Mouse (Mus musculus): Measurements from ENCODE around the gene Prr7. TPM values are rescaled to one million over a fixed set of nuclear protein-coding genes. Genes with fewer than 3 reads are reported as not detected.

The Prr7 gene
- polyA plus RNA-seq, 1 experiment from 2014 or later: 0.55 TPM

DNA sequence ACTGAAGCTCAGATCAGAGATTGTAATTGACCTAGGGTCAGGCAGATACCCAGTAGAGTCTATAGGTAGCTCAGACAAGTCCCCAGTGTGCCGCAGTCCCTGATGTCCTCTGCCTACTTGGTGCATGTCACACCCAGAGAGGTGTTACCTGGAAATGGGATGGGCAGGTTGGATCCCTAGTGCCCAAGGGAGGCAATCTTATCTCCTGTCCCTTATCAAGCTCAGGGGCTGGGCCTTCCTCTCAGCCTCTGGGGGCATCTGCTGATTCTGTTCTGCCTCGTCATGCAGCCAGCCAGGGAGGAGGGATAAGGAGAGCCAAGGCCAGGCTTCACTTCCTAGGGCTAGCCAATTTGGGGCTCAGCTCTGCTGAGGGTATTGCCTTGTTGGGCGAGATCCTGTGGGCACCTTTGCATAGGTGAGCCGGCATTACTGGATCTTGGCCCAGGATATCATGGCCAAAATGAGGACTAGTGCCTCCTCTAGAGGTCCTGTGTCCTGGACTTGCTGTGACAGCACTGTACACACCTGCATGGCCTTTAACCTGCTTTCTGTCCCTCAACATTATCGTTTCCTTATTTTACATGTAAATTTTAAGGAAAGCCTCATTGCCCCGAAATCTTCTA is 17.5 kb upstream of the Prr7 start:
- DNase-seq (ENCODE audit: low spot score) (no peak), ATAC-seq (replicated peaks; ENCODE audit: low FRiP score, low TSS enrichment, low read depth) (no peak)
- H3K27me3 ChIP-seq (replicated peaks; ENCODE audit: control insufficient read depth, insufficient read depth, low read length): no peaks in the 10 kb centered on the region
- H3K36me3 ChIP-seq (ENCODE audit: control insufficient read depth, insufficient read depth, low read length): peaks cover 30% of the 10 kb centered on the region
- H3K9me3 ChIP-seq (ENCODE audit: control insufficient read depth, low read length): no peaks in the 10 kb centered on the region
- peaks cover 26% of the 10 kb centered on the region for H3K4me1 ChIP-seq (replicated peaks; ENCODE audit: control insufficient read depth, insufficient read depth, low read length)
- H3K27ac ChIP-seq (ENCODE audit: low read depth): no peak overlapping the region
- 70% methylated on average over 6 of the region's 6 CpGs for WGBS
- H3K4me2 ChIP-seq (ENCODE audit: low read length): peak overlapping the region; percentile 94
- H3K9ac ChIP-seq (ENCODE audit: low read length): peak overlapping the region; percentile 96; the same call in 1 of the 2 replicates
- peak overlapping the region; percentile 87 for H3K4me3 ChIP-seq (ENCODE audit: low read depth, low read length)

DNA sequence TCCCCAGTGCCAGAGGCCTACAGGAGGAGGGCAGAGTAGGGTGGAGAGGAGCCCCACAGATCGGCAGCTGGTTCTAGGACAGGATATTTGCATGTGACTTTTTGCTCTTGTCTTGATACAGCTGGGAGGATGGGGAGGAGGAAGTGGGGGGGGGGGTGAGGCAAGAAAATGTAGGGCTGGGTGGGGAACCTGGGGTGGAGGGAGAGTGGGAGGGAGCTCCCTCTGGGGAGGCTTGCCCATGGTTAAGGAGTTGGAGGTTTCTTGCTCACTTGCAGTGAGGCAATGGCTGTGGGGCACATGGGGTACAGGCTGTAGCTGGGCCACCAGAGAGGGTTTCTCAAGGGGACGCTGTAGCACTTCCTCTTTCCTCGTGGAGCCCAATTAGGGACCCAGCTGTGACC is 16.5 kb upstream of the Prr7 start:
- Histone ChIP-seq H3K9me3 (ENCODE audit: control insufficient read depth, low read length) (no peaks in the 10 kb centered on the region), H3K4me2 (ENCODE audit: low read length) (no peak overlapping the region), H3K4me3 (ENCODE audit: low read depth, low read length) (no peak overlapping the region), H3K36me3 (ENCODE audit: control insufficient read depth, insufficient read depth, low read length) (peaks cover 40% of the 10 kb centered on the region), H3K9ac (ENCODE audit: low read length) (no peak overlapping the region), H3K27me3 (replicated peaks; ENCODE audit: control insufficient read depth, insufficient read depth, low read length) (no peaks in the 10 kb centered on the region), H3K4me1 (replicated peaks; ENCODE audit: control insufficient read depth, insufficient read depth, low read length) (peaks cover 26% of the 10 kb centered on the region), H3K27ac (ENCODE audit: low read depth) (no peak overlapping the region)
- WGBS: 64% methylated on average over 3 of the region's 3 CpGs
- ATAC-seq (replicated peaks; ENCODE audit: low FRiP score, low TSS enrichment, low read depth) (no peak), DNase-seq (ENCODE audit: low spot score) (no peak)

DNA sequence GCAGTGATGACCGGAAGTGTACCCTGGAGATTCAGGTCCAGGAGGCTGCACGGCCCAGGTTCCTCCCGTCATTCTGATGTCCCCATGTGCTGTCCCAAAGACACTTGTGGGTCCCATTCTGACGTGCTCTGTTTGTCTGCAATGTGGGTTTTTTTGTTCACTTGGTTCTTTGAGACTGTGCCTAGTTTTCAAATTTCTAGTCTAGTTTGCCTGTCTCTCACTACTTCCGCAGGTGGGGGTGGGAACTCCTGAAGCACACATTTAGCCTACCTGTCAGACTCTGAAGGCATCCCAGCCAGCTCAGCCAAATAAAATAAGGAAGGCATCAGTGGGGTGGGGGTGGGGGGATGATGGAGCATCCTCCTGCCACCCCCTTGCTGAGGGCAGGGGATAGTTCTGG is 15.9 kb upstream of the Prr7 start:
- 91% methylated on average over 5 of the region's 5 CpGs for WGBS
- Histone ChIP-seq H3K36me3 (ENCODE audit: control insufficient read depth, insufficient read depth, low read length) (peaks cover 45% of the 10 kb centered on the region), H3K27ac (ENCODE audit: low read depth) (no peak overlapping the region), H3K27me3 (replicated peaks; ENCODE audit: control insufficient read depth, insufficient read depth, low read length) (no peaks in the 10 kb centered on the region), H3K4me2 (ENCODE audit: low read length) (no peak overlapping the region), H3K4me1 (replicated peaks; ENCODE audit: control insufficient read depth, insufficient read depth, low read length) (peaks cover 26% of the 10 kb centered on the region), H3K9me3 (ENCODE audit: control insufficient read depth, low read length) (no peaks in the 10 kb centered on the region), H3K4me3 (ENCODE audit: low read depth, low read length) (no peak overlapping the region), H3K9ac (ENCODE audit: low read length) (no peak overlapping the region)
- no peak for ATAC-seq (replicated peaks; ENCODE audit: low FRiP score, low TSS enrichment, low read depth)
- no peak for DNase-seq (ENCODE audit: low spot score)

DNA sequence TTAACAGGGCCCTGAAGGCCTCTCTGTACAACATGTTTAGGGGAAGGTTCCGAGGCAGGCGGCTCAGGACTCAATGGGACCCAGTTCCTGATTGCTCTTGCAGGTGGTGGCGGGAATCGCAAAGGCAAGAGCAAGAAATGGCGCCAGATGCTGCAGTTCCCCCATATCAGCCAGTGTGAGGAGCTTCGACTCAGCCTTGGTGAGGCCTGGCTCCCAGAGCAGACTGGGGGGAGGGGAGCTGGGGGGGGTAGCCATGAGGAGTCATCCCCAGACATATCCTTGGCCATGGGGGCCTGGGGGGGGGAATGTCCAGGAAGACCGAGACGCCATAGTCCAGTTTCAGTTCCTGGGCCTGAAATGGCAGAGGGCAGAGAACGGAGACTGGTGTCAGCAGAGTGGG is 14.9 kb upstream of the Prr7 start:
- ATAC-seq (replicated peaks; ENCODE audit: low FRiP score, low TSS enrichment, low read depth): no peak
- Histone ChIP-seq H3K36me3 (ENCODE audit: control insufficient read depth, insufficient read depth, low read length) (peaks cover 56% of the 10 kb centered on the region), H3K27me3 (replicated peaks; ENCODE audit: control insufficient read depth, insufficient read depth, low read length) (no peaks in the 10 kb centered on the region), H3K9ac (ENCODE audit: low read length) (no peak overlapping the region), H3K4me1 (replicated peaks; ENCODE audit: control insufficient read depth, insufficient read depth, low read length) (peaks cover 21% of the 10 kb centered on the region), H3K9me3 (ENCODE audit: control insufficient read depth, low read length) (no peaks in the 10 kb centered on the region), H3K4me2 (ENCODE audit: low read length) (no peak overlapping the region), H3K27ac (ENCODE audit: low read depth) (no peak overlapping the region), H3K4me3 (ENCODE audit: low read depth, low read length) (no peak overlapping the region)
- DNase-seq (ENCODE audit: low spot score): no peak
- WGBS: 94% methylated on average over 9 of the region's 9 CpGs

DNA sequence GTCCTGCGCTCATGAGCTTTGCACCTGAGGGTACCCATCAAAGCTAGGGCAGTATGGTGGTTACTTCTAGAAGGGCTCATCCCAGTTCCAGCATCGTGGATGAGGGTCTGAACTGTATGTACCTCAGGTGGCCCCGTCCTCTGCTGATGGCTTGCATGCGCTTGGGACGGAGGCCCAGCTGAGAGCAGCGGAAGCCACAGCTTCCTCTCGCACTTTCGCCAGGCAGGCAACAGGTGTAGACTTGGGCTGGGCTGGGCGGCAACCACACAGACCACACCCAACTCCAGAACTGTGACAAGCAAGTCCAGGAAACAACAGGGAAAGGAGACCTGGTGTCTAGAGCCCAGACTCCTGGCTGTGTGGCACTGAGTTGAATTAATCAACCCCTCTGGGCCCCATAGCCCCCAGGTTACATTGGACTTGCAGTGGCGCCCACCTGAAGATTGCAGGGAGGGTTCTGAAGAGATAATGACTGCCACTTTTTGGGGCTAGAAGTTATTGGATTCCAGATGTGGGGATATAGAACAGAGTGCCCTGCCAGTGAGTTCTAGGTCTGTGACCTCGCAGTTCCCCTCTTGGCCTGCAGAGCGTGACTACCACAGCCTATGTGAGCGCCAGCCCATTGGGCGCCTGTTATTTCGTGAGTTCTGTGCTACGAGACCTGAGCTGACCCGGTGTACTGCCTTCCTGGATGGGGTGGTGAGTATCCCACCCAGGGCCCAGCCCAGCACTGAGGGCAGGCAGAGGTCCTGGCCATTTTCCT is 14.2 kb upstream of the Prr7 start:
- no peak for ATAC-seq (replicated peaks; ENCODE audit: low FRiP score, low TSS enrichment, low read depth)
- Histone ChIP-seq H3K27ac (ENCODE audit: low read depth) (no peak overlapping the region), H3K9ac (ENCODE audit: low read length) (no peak overlapping the region), H3K36me3 (ENCODE audit: control insufficient read depth, insufficient read depth, low read length) (peaks cover 63% of the 10 kb centered on the region), H3K4me2 (ENCODE audit: low read length) (no peak overlapping the region), H3K4me3 (ENCODE audit: low read depth, low read length) (no peak overlapping the region), H3K9me3 (ENCODE audit: control insufficient read depth, low read length) (no peaks in the 10 kb centered on the region), H3K27me3 (replicated peaks; ENCODE audit: control insufficient read depth, insufficient read depth, low read length) (no peaks in the 10 kb centered on the region), H3K4me1 (replicated peaks; ENCODE audit: control insufficient read depth, insufficient read depth, low read length) (peaks cover 21% of the 10 kb centered on the region)
- DNase-seq (ENCODE audit: low spot score): no peak
- 86% methylated on average over 17 of the region's 17 CpGs for WGBS

DNA sequence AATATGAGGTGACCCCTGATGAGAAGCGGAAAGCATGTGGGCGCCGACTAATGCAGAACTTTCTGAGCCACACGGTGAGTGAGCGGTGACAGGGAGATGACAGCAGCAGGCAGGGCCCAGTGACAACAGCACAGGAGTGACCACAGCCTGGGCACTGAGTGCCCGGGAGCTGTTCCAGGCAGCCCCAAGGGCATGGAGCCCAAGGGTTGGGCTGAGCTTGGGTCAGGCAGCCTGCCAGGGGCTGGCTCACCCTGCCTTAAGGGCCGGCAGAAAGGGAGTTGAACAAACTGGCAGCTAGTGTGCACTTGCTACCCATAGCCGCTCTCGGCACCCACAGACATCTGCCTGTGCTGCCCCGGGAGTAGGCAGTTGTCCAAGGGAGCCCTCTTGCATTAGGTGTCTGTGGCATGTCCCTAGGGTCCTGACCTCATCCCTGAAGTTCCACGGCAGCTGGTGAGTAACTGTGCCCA is 13.5 kb upstream of the Prr7 start:
- H3K4me1 ChIP-seq (replicated peaks; ENCODE audit: control insufficient read depth, insufficient read depth, low read length): peaks cover 21% of the 10 kb centered on the region
- no peak overlapping the region for H3K9ac ChIP-seq (ENCODE audit: low read length)
- WGBS: 93% methylated on average over 11 of the region's 11 CpGs
- H3K4me2 ChIP-seq (ENCODE audit: low read length): no peak overlapping the region
- no peak overlapping the region for H3K4me3 ChIP-seq (ENCODE audit: low read depth, low read length)
- H3K36me3 ChIP-seq (ENCODE audit: control insufficient read depth, insufficient read depth, low read length): peaks cover 70% of the 10 kb centered on the region
- ATAC-seq (replicated peaks; ENCODE audit: low FRiP score, low TSS enrichment, low read depth): no peak
- no peaks in the 10 kb centered on the region for H3K9me3 ChIP-seq (ENCODE audit: control insufficient read depth, low read length)
- DNase-seq (ENCODE audit: low spot score): no peak
- H3K27ac ChIP-seq (ENCODE audit: low read depth): no peak overlapping the region
- no peaks in the 10 kb centered on the region for H3K27me3 ChIP-seq (replicated peaks; ENCODE audit: control insufficient read depth, insufficient read depth, low read length)

DNA sequence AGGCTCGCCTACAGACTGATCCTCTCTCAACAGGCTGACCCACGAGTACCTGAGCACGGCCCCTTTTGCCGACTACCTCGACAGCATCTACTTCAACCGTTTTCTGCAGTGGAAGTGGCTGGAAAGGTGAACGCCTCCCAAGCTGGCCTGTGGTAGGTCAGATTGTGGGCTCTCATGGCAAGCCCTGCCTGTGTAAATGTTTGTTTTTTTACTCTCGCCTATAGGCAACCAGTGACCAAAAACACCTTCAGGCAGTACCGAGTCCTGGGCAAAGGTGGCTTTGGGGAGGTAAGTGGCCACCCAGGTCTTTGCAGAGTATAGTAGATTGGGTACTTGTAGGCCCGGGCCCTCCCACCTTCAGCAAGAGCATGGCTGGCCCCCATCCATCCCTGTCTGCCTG is 12.8 kb upstream of the Prr7 start:
- ATAC-seq (replicated peaks; ENCODE audit: low FRiP score, low TSS enrichment, low read depth): no peak
- WGBS: 92% methylated on average over 10 of the region's 10 CpGs
- no peak overlapping the region for H3K4me3 ChIP-seq (ENCODE audit: low read depth, low read length)
- H3K36me3 ChIP-seq (ENCODE audit: control insufficient read depth, insufficient read depth, low read length): peaks cover 77% of the 10 kb centered on the region
- H3K4me1 ChIP-seq (replicated peaks; ENCODE audit: control insufficient read depth, insufficient read depth, low read length): peaks cover 16% of the 10 kb centered on the region
- no peak overlapping the region for H3K4me2 ChIP-seq (ENCODE audit: low read length)
- no peak for DNase-seq (ENCODE audit: low spot score)
- H3K27ac ChIP-seq (ENCODE audit: low read depth): no peak overlapping the region
- no peak overlapping the region for H3K9ac ChIP-seq (ENCODE audit: low read length)
- H3K27me3 ChIP-seq (replicated peaks; ENCODE audit: control insufficient read depth, insufficient read depth, low read length): no peaks in the 10 kb centered on the region
- H3K9me3 ChIP-seq (ENCODE audit: control insufficient read depth, low read length): no peaks in the 10 kb centered on the region

DNA sequence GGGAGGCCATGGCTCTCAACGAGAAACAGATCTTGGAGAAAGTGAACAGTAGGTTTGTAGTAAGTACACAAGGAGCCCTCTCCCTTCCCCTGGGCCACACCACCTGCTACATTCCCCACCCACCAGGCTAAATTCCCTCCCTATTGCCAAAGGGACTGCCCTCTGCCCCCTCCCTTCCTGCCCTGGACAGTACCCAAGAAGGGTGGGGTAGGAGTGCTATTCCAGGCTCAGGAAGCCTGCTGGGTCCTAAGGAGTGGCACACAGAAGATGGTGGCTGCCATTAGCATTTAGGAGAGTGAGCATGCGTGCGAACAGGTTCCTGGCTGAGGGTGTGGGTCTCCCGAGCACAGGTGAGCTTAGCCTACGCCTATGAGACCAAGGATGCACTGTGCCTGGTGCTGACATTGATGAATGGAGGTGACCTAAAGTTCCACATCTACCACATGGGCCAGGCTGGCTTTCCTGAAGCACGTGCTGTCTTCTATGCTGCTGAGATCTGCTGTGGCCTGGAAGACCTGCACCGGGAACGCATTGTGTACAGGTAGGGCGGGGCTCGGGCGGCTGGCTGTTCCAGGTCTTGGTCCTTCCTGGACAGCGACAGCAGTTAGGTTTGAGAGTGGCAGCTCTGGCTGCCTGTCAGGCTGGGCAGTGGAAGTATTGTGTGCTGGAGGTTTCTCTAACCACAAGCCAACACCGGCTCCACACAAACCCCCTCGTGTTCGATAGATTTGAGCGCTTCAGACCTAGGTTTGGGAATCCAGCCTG is 12.1 kb upstream of the Prr7 start:
- H3K9ac ChIP-seq (ENCODE audit: low read length): no peak overlapping the region
- no peak overlapping the region for H3K4me3 ChIP-seq (ENCODE audit: low read depth, low read length)
- no peak overlapping the region for H3K4me2 ChIP-seq (ENCODE audit: low read length)
- H3K4me1 ChIP-seq (replicated peaks; ENCODE audit: control insufficient read depth, insufficient read depth, low read length): peaks cover 10% of the 10 kb centered on the region
- H3K36me3 ChIP-seq (ENCODE audit: control insufficient read depth, insufficient read depth, low read length): peaks cover 82% of the 10 kb centered on the region
- no peaks in the 10 kb centered on the region for H3K9me3 ChIP-seq (ENCODE audit: control insufficient read depth, low read length)
- DNase-seq (ENCODE audit: low spot score): no peak
- H3K27ac ChIP-seq (ENCODE audit: low read depth): no peak overlapping the region
- no peaks in the 10 kb centered on the region for H3K27me3 ChIP-seq (replicated peaks; ENCODE audit: control insufficient read depth, insufficient read depth, low read length)
- ATAC-seq (replicated peaks; ENCODE audit: low FRiP score, low TSS enrichment, low read depth): no peak
- 87% methylated on average over 16 of the region's 16 CpGs for WGBS

Measured in intestine, embryonic 14.5 days (tissue).